Mouse (Mus musculus) kidney, postnatal 0 days (tissue): Measurements from ENCODE around the gene Btbd35f22. TPM values are rescaled to one million over a fixed set of nuclear protein-coding genes. Genes with fewer than 3 reads are reported as not detected.
"Not testable (repeated sequence)": the region's sequence is repeated elsewhere in the genome, so short reads cannot be mapped to it uniquely, and the experiment has no call there.

Experiments used
- ATAC-seq: fragments of 200-750 bp; cut with Nextera tagmentation; replicated peaks from 2 replicates; pipeline ENCODE4 v1.8.0; 2017; ENCODE audit warnings: low read depth, moderate number of reproducible peaks, moderate TSS enrichment, moderate library complexity; ENCODE audit not compliant: low FRiP score
- DNase-seq: peaks from one replicate; pipeline ENCODE4 v3.0.0-alpha.2; 2016; ENCODE audit warnings: low spot score
- H3K27ac ChIP-seq: fragments of 300-500 bp; sonication (generic); 2 replicates; pipeline ENCODE4 v1.5.1; 2014; ENCODE audit warnings: mild to moderate bottlenecking
- H3K27me3 ChIP-seq: fragments of 300-500 bp; sonication (generic); 2 replicates; pipeline ENCODE4 v1.6.1; 2014; ENCODE audit warnings: low read length, mixed read lengths; ENCODE audit not compliant: insufficient read depth
- H3K36me3 ChIP-seq: fragments of 300-500 bp; sonication (generic); 2 replicates; pipeline ENCODE4 v1.6.1; 2014; ENCODE audit warnings: low read length, mixed read lengths; ENCODE audit not compliant: insufficient read depth
- H3K4me1 ChIP-seq: fragments of 300-500 bp; sonication (generic); replicated peaks from 2 replicates; pipeline ENCODE4 v1.6.1; 2014; ENCODE audit warnings: antibody characterized with exemption, low read length, mixed read lengths; ENCODE audit not compliant: insufficient read depth
- H3K4me2 ChIP-seq: fragments of 300-500 bp; sonication (generic); 2 replicates; pipeline ENCODE4 v1.6.1; 2014; ENCODE audit warnings: mild to moderate bottlenecking, low read length, moderate library complexity, mixed read lengths
- H3K4me3 ChIP-seq: fragments of 300-500 bp; sonication (generic); replicated peaks from 2 replicates; pipeline ENCODE4 v1.5.1; 2014; ENCODE audit warnings: low read depth, low read length
- H3K9ac ChIP-seq: fragments of 300-500 bp; sonication (generic); 2 replicates; pipeline ENCODE4 v1.6.1; 2014; ENCODE audit warnings: low read depth, low read length
- H3K9me3 ChIP-seq: fragments of 300-500 bp; sonication (generic); replicated peaks from 2 replicates; pipeline ENCODE4 v1.6.1; 2016; ENCODE audit warnings: low read length, inconsistent platforms, mixed read lengths
- WGBS: fragments of 180-500 bp; shearing (Covaris S2); extraction: QIAGEN DNeasy Blood & Tissue Kit; methylation state at CpG from one replicate; pipeline ENCODE4 v1.1.7; 2014; 5-methylcytosine and 5-hydroxymethylcytosine counted together
- polyA plus RNA-seq: library from polyadenylated mRNA; unstranded; fragments of >200 nt; fragmentation: Nextera tagmentation; extraction: Ambion mirVana; gene quantifications from 2 replicates; pipeline ENCODE4 v1.2.1, GENCODE M21; 2015

Gene Btbd35f22
- polyA plus RNA-seq, result not detected in 2 replicates

- H3K27me3 ChIP-seq, ATAC-seq, H3K4me2 ChIP-seq, H3K36me3 ChIP-seq, H3K9ac ChIP-seq, H3K27ac ChIP-seq, H3K4me3 ChIP-seq, H3K9me3 ChIP-seq, DNase-seq, H3K4me1 ChIP-seq: not testable (repeated sequence)
- no CpG with 5 or more reads among the region's 3 CpGs for WGBS
Measured at GRCm38 (mm10) chrX:32047529-32047928, at the start of gene Btbd35f22. Gene Btbd35f22, plus strand, starts transcription at chrX:32047829.

Other genes starting within 250 kb of the Btbd35f22 start
- gene Gm21637, start 85.8 kb upstream of the Btbd35f22 start, polyA plus RNA-seq, result not detected in 2 replicates
- not detected in 2 replicates for gene Btbd35f2, start 230.6 kb downstream of the Btbd35f22 start, polyA plus RNA-seq